Mouse (Mus musculus) CH12.LX (cell line): ENCODE data around the gene Zbtb20.

Source experiments
- CTCF ChIP-seq, 2 experiments: IDR thresholded peaks in 1 of 2; conservative IDR thresholded peaks in 1 of 2; 2 replicates each; pipeline ENCODE4 v1.5.1; 2011 to 2012; ENCODE audit warnings: low read depth in 2 of 2, low read length in 2 of 2, improper control_type of control experiment in 1 of 2, inconsistent platforms in 1 of 2, mild to moderate bottlenecking in 1 of 2, moderate library complexity in 1 of 2
- MAFK ChIP-seq: IDR thresholded peaks from 2 replicates; pipeline ENCODE4 v1.6.1; 2011; ENCODE audit warnings: low read length, improper control_type of control experiment; ENCODE audit not compliant: insufficient replicate concordance

GRCm38 (mm10) chr16:42838226-42838625 lies 37.5 kb upstream of the Zbtb20 start:
- no peak for TF ChIP-seq MAFK
- TF ChIP-seq CTCF (conservative IDR thresholded peaks at IDR 0.05 in 1 of 2, IDR thresholded peaks at IDR 0.05 in 1 of 2; ENCODE audit: low read depth in 2 of 2, low read length in 2 of 2) = no peak
